Mouse (Mus musculus) heart, embryonic 14.5 days (tissue): ENCODE measurements around the gene Stx16. TPM values are rescaled to one million over a fixed set of nuclear protein-coding genes. Genes with fewer than 3 reads are reported as not detected.

Experiments
- ATAC-seq: fragments of 200-750 bp; cut with Nextera tagmentation; 2 replicates; pipeline ENCODE4 v1.8.0; 2017; ENCODE audit warnings: low read depth, moderate TSS enrichment; ENCODE audit not compliant: insufficient number of reproducible peaks, insufficient read depth, low FRiP score
- H3K27ac ChIP-seq, 2 experiments: fragments of 200-500 bp in 1 of 2; fragments of 300-500 bp in 1 of 2; sonication (generic) in 1 of 2; replicated peaks in 1 of 2; 2 replicates each; pipeline ENCODE4 v1.5.1; 2012 to 2014; ENCODE audit warnings: low read depth in 2 of 2, low read length in 2 of 2, control low read depth in 1 of 2, mild to moderate bottlenecking in 1 of 2, mixed read lengths in 1 of 2; ENCODE audit not compliant: control insufficient read depth in 1 of 2, insufficient read depth in 1 of 2
- H3K27me3 ChIP-seq: fragments of 300-500 bp; sonication (generic); 2 replicates; pipeline ENCODE4 v1.6.1; 2014; ENCODE audit warnings: mild to moderate bottlenecking, low read length, control low read depth; ENCODE audit not compliant: control insufficient read depth, insufficient read depth
- H3K36me3 ChIP-seq: fragments of 300-500 bp; sonication (generic); 2 replicates; pipeline ENCODE4 v1.6.1; 2014; ENCODE audit warnings: mild to moderate bottlenecking, control low read depth, low read length, mixed read lengths; ENCODE audit not compliant: control insufficient read depth, insufficient read depth
- H3K4me1 ChIP-seq, 2 experiments: fragments of 200-500 bp in 1 of 2; fragments of 300-500 bp in 1 of 2; sonication (generic) in 1 of 2; 2 replicates each; pipeline ENCODE4 v1.6.1; 2012 to 2014; ENCODE audit warnings: low read length in 2 of 2, control low read depth in 1 of 2, mixed read lengths in 1 of 2; ENCODE audit not compliant: control insufficient read depth in 2 of 2, insufficient read depth in 2 of 2
- H3K4me2 ChIP-seq: fragments of 300-500 bp; sonication (generic); 2 replicates; pipeline ENCODE4 v1.6.1; 2014; ENCODE audit warnings: mild to moderate bottlenecking, low read length
- H3K4me3 ChIP-seq, 2 experiments: fragments of 200-500 bp in 1 of 2; fragments of 300-500 bp in 1 of 2; sonication (generic) in 1 of 2; 2 replicates each; pipeline ENCODE4 v1.5.1; 2012 to 2014; ENCODE audit warnings: low read length in 2 of 2, mild to moderate bottlenecking in 2 of 2, control low read depth in 1 of 2, low read depth in 1 of 2, moderate library complexity in 1 of 2; ENCODE audit not compliant: control insufficient read depth in 1 of 2, insufficient read depth in 1 of 2
- H3K9ac ChIP-seq: fragments of 300-500 bp; sonication (generic); 2 replicates; pipeline ENCODE4 v1.6.1; 2014; ENCODE audit warnings: mild to moderate bottlenecking, low read length
- H3K9me3 ChIP-seq: fragments of 300-500 bp; sonication (generic); 2 replicates; pipeline ENCODE4 v1.6.1; 2016; ENCODE audit warnings: low read length, control low read depth; ENCODE audit not compliant: control insufficient read depth
- WGBS: fragments of 180-500 bp; shearing (Covaris S2); extraction: QIAGEN DNeasy Blood & Tissue Kit; methylation state at CpG from one replicate; pipeline ENCODE4 v1.1.7; 2014; 5-methylcytosine and 5-hydroxymethylcytosine counted together
- polyA plus RNA-seq: library from polyadenylated mRNA; unstranded; fragments of >200 nt; fragmentation: Nextera tagmentation; extraction: Ambion mirVana; gene quantifications from 2 replicates; pipeline ENCODE4 v1.2.1, GENCODE M21; 2014

The Stx16 gene
- polyA plus RNA-seq, 1 experiment from 2014 or later = 7.9 TPM

- Histone ChIP-seq H3K4me2 (no peak overlapping the region), H3K4me1 (peaks cover 0 to 9% of the 10 kb centered on the region in 2 experiments; a peak in 2 of 4 replicates), H3K27ac (no peak overlapping the region), H3K9me3 (peaks cover 13% of the 10 kb centered on the region), H3K36me3 (peaks cover 8% of the 10 kb centered on the region), H3K27me3 (no peaks in the 10 kb centered on the region), H3K9ac (no peak overlapping the region), H3K4me3 (no peak overlapping the region)
- WGBS = 84% methylated on average over 6 of the region's 6 CpGs
- ATAC-seq = no peak
Observed at GRCm38 (mm10) chr2:174128926-174129325, 52.8 kb downstream of the Stx16 start.

GRCm38 (mm10) chr2:174130468-174131097 is 54.5 kb downstream of the Stx16 start:
- no peak overlapping the region for H3K4me2 ChIP-seq
- peaks cover 0 to 9% of the 10 kb centered on the region in 2 experiments; a peak in 2 of 4 replicates for H3K4me1 ChIP-seq
- H3K4me3 ChIP-seq = no peak overlapping the region
- H3K27me3 ChIP-seq = no peaks in the 10 kb centered on the region
- no peaks in the 10 kb centered on the region for H3K36me3 ChIP-seq
- no peak for ATAC-seq
- H3K27ac ChIP-seq = no peak overlapping the region
- WGBS = 80% methylated on average over 8 of the region's 8 CpGs
- H3K9me3 ChIP-seq = no peaks in the 10 kb centered on the region
- no peak overlapping the region for H3K9ac ChIP-seq

- H3K4me3 ChIP-seq = no peak overlapping the region
- H3K27ac ChIP-seq = no peak overlapping the region
- H3K4me1 ChIP-seq = no peaks in the 10 kb centered on the region
- H3K36me3 ChIP-seq = no peaks in the 10 kb centered on the region
- no peaks in the 10 kb centered on the region for H3K27me3 ChIP-seq
- no peak for ATAC-seq
- H3K9ac ChIP-seq = no peak overlapping the region
- no peaks in the 10 kb centered on the region for H3K9me3 ChIP-seq
- WGBS = 78% methylated on average over 8 of the region's 8 CpGs
- no peak overlapping the region for H3K4me2 ChIP-seq
Observed at GRCm38 (mm10) chr2:174132413-174132969, 56.4 kb downstream of the Stx16 start.

Other genes starting within 250 kb of the Stx16 start
- 44.3 and 44.5 TPM in 2 replicates for gene Npepl1, start 34.0 kb downstream of the Stx16 start, polyA plus RNA-seq
- gene Gnas, start 208.0 kb downstream of the Stx16 start, polyA plus RNA-seq = 1,524 and 1,578 TPM in 2 replicates